Mouse (Mus musculus) activated CD4-positive, CD25-positive, alpha-beta regulatory T cell (primary cell): ENCODE results near the gene Scgb2b7. TPM values are rescaled to one million over a fixed set of nuclear protein-coding genes. Genes with fewer than 3 reads are reported as not detected.

Experiments
- polyA plus RNA-seq, 2 experiments: library from polyadenylated mRNA; unstranded; fragments of 100-300 nt; shearing (Covaris generic); gene quantifications; one replicate each; pipeline ENCODE4 v1.2.1; 2017

The Scgb2b7 gene
- polyA plus RNA-seq, result not detected

DNA sequence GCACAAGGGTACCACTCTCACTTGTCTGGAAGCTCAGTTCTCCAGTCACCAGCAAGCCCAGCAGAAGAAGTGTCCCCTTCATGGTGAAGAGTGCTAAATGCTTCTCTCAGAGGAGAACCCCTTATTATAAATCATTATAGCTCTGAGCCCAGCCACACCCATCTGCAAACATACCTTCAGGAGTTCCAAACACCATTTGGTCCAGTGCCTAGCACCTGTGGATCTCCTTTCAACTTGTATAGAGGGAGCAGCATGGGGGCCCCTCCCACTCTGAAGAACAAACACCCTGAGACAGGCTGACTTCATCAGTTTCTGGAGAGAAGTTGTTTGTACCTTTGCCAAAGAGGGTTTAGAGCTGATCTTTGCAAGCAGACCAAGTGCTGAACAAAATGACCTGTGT is at the start of gene Scgb2b7:
TSS of gene Scgb2b7 (minus strand) at position 101 of the 400 bp plus-strand sequence.

DNA sequence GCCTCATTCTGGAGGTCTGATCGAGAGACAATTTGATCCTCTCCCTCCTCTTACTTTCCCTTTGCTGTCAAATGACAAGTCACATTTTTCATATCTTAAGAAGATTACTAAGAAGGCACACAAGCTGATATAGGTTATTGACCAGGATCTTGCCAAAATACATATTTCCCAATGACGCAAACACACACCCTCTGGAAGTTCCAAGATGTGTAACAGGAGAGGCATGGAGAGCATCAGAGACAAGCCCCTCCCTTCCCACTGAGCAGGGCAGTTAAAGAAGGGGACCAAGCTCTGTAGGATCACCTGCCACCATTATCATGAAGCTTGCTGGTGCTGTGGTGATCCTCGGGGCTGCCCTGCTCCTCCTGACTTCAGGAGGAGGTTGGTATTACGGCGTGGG is 6.8 kb upstream of the Scgb2b7 start, which contains the start of gene Scgb1b7:
TSS of gene Scgb1b7 (plus strand) at position 301 of the 400 bp plus-strand sequence.

Other genes with a start within 250 kb of the Scgb2b7 start
- gene Scgb1b7, start 6.9 kb upstream of the Scgb2b7 start, polyA plus RNA-seq, result not detected